Mouse (Mus musculus) forebrain, embryonic 16.5 days (tissue): Measurements from ENCODE around the gene Camkv. TPM values are rescaled to one million over a fixed set of nuclear protein-coding genes. Genes with fewer than 3 reads are reported as not detected.
A peak's percentile ranks its signal among the peaks of the same experiment; 100 is the strongest.

Experiments used
- ATAC-seq: fragments of 200-750 bp; cut with Nextera tagmentation; 2 replicates; pipeline ENCODE4 v1.8.0; 2017; ENCODE audit warnings: mild to moderate bottlenecking, moderate library complexity
- H3K27ac ChIP-seq: fragments of 300-500 bp; sonication (generic); 2 replicates; pipeline ENCODE4 v1.5.1; 2014; ENCODE audit warnings: low read length, control low read depth
- H3K27me3 ChIP-seq: fragments of 300-500 bp; sonication (generic); replicated peaks from 2 replicates; pipeline ENCODE4 v1.6.1; 2014; ENCODE audit warnings: low read length; ENCODE audit not compliant: control insufficient read depth, insufficient read depth
- H3K36me3 ChIP-seq: fragments of 300-500 bp; sonication (generic); 2 replicates; pipeline ENCODE4 v1.6.1; 2014; ENCODE audit not compliant: control insufficient read depth, insufficient read depth
- H3K4me1 ChIP-seq: fragments of 300-500 bp; sonication (generic); replicated peaks from 2 replicates; pipeline ENCODE4 v1.6.1; 2014; ENCODE audit warnings: low read length; ENCODE audit not compliant: control insufficient read depth, insufficient read depth
- H3K4me2 ChIP-seq: fragments of 300-500 bp; sonication (generic); 2 replicates; pipeline ENCODE4 v1.6.1; 2014; ENCODE audit warnings: mild to moderate bottlenecking, low read length, control low read depth
- H3K4me3 ChIP-seq: fragments of 300-500 bp; sonication (generic); replicated peaks from 2 replicates; pipeline ENCODE4 v1.5.1; 2014; ENCODE audit warnings: mild to moderate bottlenecking, low read length, control low read depth
- H3K9ac ChIP-seq: fragments of 300-500 bp; sonication (generic); replicated peaks from 2 replicates; pipeline ENCODE4 v1.6.1; 2014; ENCODE audit warnings: low read depth, low read length, control low read depth
- H3K9me3 ChIP-seq: fragments of 300-500 bp; sonication (generic); 2 replicates; pipeline ENCODE4 v1.6.1; 2016; ENCODE audit warnings: low read length; ENCODE audit not compliant: control insufficient read depth
- WGBS: fragments of 180-500 bp; shearing (Covaris S2); extraction: QIAGEN DNeasy Blood & Tissue Kit; methylation state at CpG from one replicate; pipeline ENCODE4 v1.1.7; 2014; 5-methylcytosine and 5-hydroxymethylcytosine counted together
- polyA plus RNA-seq: library from polyadenylated mRNA; unstranded; fragments of >200 nt; fragmentation: Nextera tagmentation; extraction: Ambion mirVana; gene quantifications from 2 replicates; pipeline ENCODE4 v1.2.1, GENCODE M21; 2015

The Camkv gene
- polyA plus RNA-seq, 1 experiment from 2014 or later = 140 TPM

- no peak for ATAC-seq
- Histone ChIP-seq H3K27ac (no peak overlapping the region), H3K9me3 (no peaks in the 10 kb centered on the region), H3K4me3 (no peak overlapping the region), H3K27me3 (no peaks in the 10 kb centered on the region), H3K4me2 (no peak overlapping the region), H3K4me1 (no peaks in the 10 kb centered on the region), H3K9ac (no peak overlapping the region), H3K36me3 (no peaks in the 10 kb centered on the region; the same call in 1 of the 2 replicates)
- WGBS = 91% methylated on average over 7 of the region's 7 CpGs
Observed at GRCm38 (mm10) chr9:107968531-107968930, 33.1 kb downstream of the Camkv start.

- Histone ChIP-seq H3K27ac (no peak overlapping the region), H3K4me3 (no peak overlapping the region), H3K4me2 (no peak overlapping the region), H3K36me3 (no peaks in the 10 kb centered on the region; the same call in 1 of the 2 replicates), H3K4me1 (no peaks in the 10 kb centered on the region), H3K27me3 (no peaks in the 10 kb centered on the region), H3K9ac (no peak overlapping the region), H3K9me3 (no peaks in the 10 kb centered on the region)
- 85% methylated on average over 5 of the region's 5 CpGs for WGBS
- no peak for ATAC-seq
Observed at GRCm38 (mm10) chr9:107970311-107970710, 34.8 kb downstream of the Camkv start.

- 82% methylated on average over 8 of the region's 8 CpGs for WGBS
- Histone ChIP-seq H3K9ac (no peak overlapping the region), H3K4me1 (no peaks in the 10 kb centered on the region), H3K36me3 (no peaks in the 10 kb centered on the region; the same call in 1 of the 2 replicates), H3K27me3 (no peaks in the 10 kb centered on the region), H3K4me2 (no peak overlapping the region), H3K4me3 (no peak overlapping the region), H3K27ac (no peak overlapping the region), H3K9me3 (no peaks in the 10 kb centered on the region)
- ATAC-seq = no peak
Observed at GRCm38 (mm10) chr9:107971690-107972541, 36.4 kb downstream of the Camkv start.

GRCm38 (mm10) chr9:107974491-107975171 lies 39.2 kb downstream of the Camkv start:
- Histone ChIP-seq H3K9me3 (no peaks in the 10 kb centered on the region), H3K4me1 (no peaks in the 10 kb centered on the region), H3K27ac (no peak overlapping the region), H3K4me2 (no peak overlapping the region), H3K9ac (no peak overlapping the region), H3K4me3 (no peak overlapping the region), H3K36me3 (no peaks in the 10 kb centered on the region; the same call in 1 of the 2 replicates), H3K27me3 (no peaks in the 10 kb centered on the region)
- WGBS = 88% methylated on average over 10 of the region's 10 CpGs
- ATAC-seq = no peak

- Histone ChIP-seq H3K36me3 (no peaks in the 10 kb centered on the region; the same call in 1 of the 2 replicates), H3K4me1 (no peaks in the 10 kb centered on the region), H3K27ac (no peak within 1 kb of the TSS), H3K9me3 (no peaks in the 10 kb centered on the region), H3K4me2 (no peak within 1 kb of the TSS), H3K4me3 (no peak within 1 kb of the TSS), H3K27me3 (no peaks in the 10 kb centered on the region), H3K9ac (no peak within 1 kb of the TSS)
- no peak for ATAC-seq
- 75% methylated on average over 12 of the region's 12 CpGs for WGBS
Observed at GRCm38 (mm10) chr9:107975399-107976386, 40.2 kb downstream of the Camkv start, which contains the start of gene Uba7. Uba7 (plus strand) TSS chr9:107975505.

- peaks cover 2% of the 10 kb centered on the region; the same call in 1 of the 2 replicates for H3K4me1 ChIP-seq
- ATAC-seq = no peak
- 85% methylated on average over 12 of the region's 12 CpGs for WGBS
- no peak overlapping the region for H3K4me3 ChIP-seq
- no peak overlapping the region for H3K4me2 ChIP-seq
- H3K9ac ChIP-seq = no peak overlapping the region
- no peaks in the 10 kb centered on the region for H3K27me3 ChIP-seq
- no peaks in the 10 kb centered on the region for H3K9me3 ChIP-seq
- no peaks in the 10 kb centered on the region for H3K36me3 ChIP-seq
- H3K27ac ChIP-seq = no peak overlapping the region
Observed at GRCm38 (mm10) chr9:107978815-107979214, 43.3 kb downstream of the Camkv start.

- Histone ChIP-seq H3K4me2 (no peak overlapping the region), H3K4me1 (peaks cover 14% of the 10 kb centered on the region), H3K36me3 (no peaks in the 10 kb centered on the region), H3K27ac (peak overlapping the region; percentile 46), H3K9ac (peak overlapping the region; percentile 10; the same call in 1 of the 2 replicates), H3K9me3 (no peaks in the 10 kb centered on the region), H3K27me3 (0 out of 2 replicates have a peak, but pooled peaks cover 3% of the 10 kb centered on the region), H3K4me3 (no peak overlapping the region)
- ATAC-seq = no peak
- 67% methylated on average over 6 of the region's 7 CpGs for WGBS
Observed at GRCm38 (mm10) chr9:107981684-107982605, 46.5 kb downstream of the Camkv start.

- H3K9me3 ChIP-seq = no peaks in the 10 kb centered on the region
- no peak within 1 kb of the TSS for H3K4me3 ChIP-seq
- 0 out of 2 replicates have a peak, but pooled peaks cover 3% of the 10 kb centered on the region for H3K27me3 ChIP-seq
- peaks cover 14% of the 10 kb centered on the region for H3K4me1 ChIP-seq
- WGBS = 47% methylated on average over 14 of the region's 14 CpGs
- H3K4me2 ChIP-seq = no peak within 1 kb of the TSS
- no peak within 1 kb of the TSS for H3K9ac ChIP-seq
- no peaks in the 10 kb centered on the region for H3K36me3 ChIP-seq
- peak within 1 kb of the TSS; percentile 46 for H3K27ac ChIP-seq
- ATAC-seq = 0 out of 2 replicates have a peak, but pooled peaks have one; percentile 31
Observed at GRCm38 (mm10) chr9:107982681-107983346, 47.3 kb downstream of the Camkv start, which contains the start of gene Gm20661. Gm20661 (plus strand) TSS chr9:107983058.
